ENCODE assay signal across 13 mouse cellular contexts in the genomic region with DNA sequence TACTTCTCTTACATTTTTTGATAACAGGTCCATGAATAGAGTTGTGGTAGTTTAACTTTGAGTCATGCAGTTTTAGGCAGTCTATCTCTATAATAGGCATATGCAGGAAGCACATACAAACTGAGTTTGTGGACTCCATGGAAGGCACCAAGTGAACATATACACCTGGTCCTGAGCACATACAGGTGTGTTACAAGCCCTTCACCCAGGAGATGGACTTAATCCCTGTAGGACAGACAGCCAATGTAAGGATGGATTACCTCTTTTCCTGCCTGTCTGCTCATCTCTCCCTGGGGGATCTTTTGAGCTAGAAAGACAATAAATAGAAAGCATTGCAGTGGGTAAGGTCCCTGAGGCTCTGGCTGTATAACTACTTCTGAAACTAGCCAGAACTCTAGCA. TPM values are rescaled to one million over a fixed set of nuclear protein-coding genes. Genes with fewer than 3 reads are reported as not detected.
"Had no signal": no experiment of that assay in that cellular context is flagged by ENCODE, and none has a peak within 500 bp of the region (broad histone marks: within the 10 kb centered on the region; RNA-seq: fewer than 3 reads in every experiment).

Olfr681 (plus strand) TSS at position 301 of the 400 bp plus-strand sequence.

- DNase-seq: retina, postnatal 1 day; right cerebral cortex, adult 18-20 months; right cerebral cortex, postnatal 14 days; right cerebral cortex, postnatal 25 days; right cerebral cortex, postnatal 4 days; spleen, adult 18-20 months; thymus, adult 18-20 months; thymus, adult 2 months; thymus, postnatal 14 days; thymus, postnatal 25 days; thymus, postnatal 36 days; thymus, postnatal 4 days had no signal

RNA-seq across cellular contexts. Expression of gene Olfr681, which starts in this region (rescaled TPM):
- total RNA-seq: neutrophil, adult 5-6 weeks had no signal
